Mouse (Mus musculus) forebrain, embryonic 12.5 days (tissue): Measurements from ENCODE around the gene Ube2o. TPM values are rescaled to one million over a fixed set of nuclear protein-coding genes. Genes with fewer than 3 reads are reported as not detected.

Experiments used
- ATAC-seq: fragments of 200-750 bp; cut with Nextera tagmentation; 2 replicates; pipeline ENCODE4 v1.8.0; 2017; ENCODE audit warnings: moderate TSS enrichment; ENCODE audit not compliant: low FRiP score
- H3K27ac ChIP-seq: fragments of 300-500 bp; sonication (generic); 2 replicates; pipeline ENCODE4 v1.5.1; 2016; ENCODE audit warnings: mild to moderate bottlenecking
- H3K27me3 ChIP-seq: fragments of 300-500 bp; sonication (generic); 2 replicates; pipeline ENCODE4 v1.6.1; 2016; ENCODE audit warnings: mild to moderate bottlenecking
- H3K36me3 ChIP-seq: fragments of 300-500 bp; sonication (generic); replicated peaks from 2 replicates; pipeline ENCODE4 v1.6.1; 2016; ENCODE audit warnings: mild to moderate bottlenecking
- H3K4me1 ChIP-seq: fragments of 300-500 bp; sonication (generic); 2 replicates; pipeline ENCODE4 v1.6.1; 2016
- H3K4me2 ChIP-seq: fragments of 300-500 bp; sonication (generic); 2 replicates; pipeline ENCODE4 v1.6.1; 2016; ENCODE audit warnings: mild to moderate bottlenecking, moderate library complexity
- H3K4me3 ChIP-seq: fragments of 300-500 bp; sonication (generic); replicated peaks from 2 replicates; pipeline ENCODE4 v1.5.1; 2016; ENCODE audit warnings: mild to moderate bottlenecking
- H3K9ac ChIP-seq: fragments of 300-500 bp; sonication (generic); 2 replicates; pipeline ENCODE4 v1.6.1; 2016; ENCODE audit warnings: mild to moderate bottlenecking
- H3K9me3 ChIP-seq: fragments of 300-500 bp; sonication (generic); 2 replicates; pipeline ENCODE4 v1.6.1; 2016
- WGBS: fragments of 180-500 bp; shearing (Covaris S2); methylation state at CpG from one replicate; pipeline ENCODE4 v1.1.7; 2016; 5-methylcytosine and 5-hydroxymethylcytosine counted together
- polyA plus RNA-seq: library from polyadenylated mRNA; unstranded; fragments of >200 nt; fragmentation: Nextera tagmentation; extraction: Ambion mirVana; gene quantifications from 2 replicates; pipeline ENCODE4 v1.2.1, GENCODE M21; 2016

Gene Ube2o
- polyA plus RNA-seq, 1 experiment from 2014 or later: 17.3 TPM

DNA sequence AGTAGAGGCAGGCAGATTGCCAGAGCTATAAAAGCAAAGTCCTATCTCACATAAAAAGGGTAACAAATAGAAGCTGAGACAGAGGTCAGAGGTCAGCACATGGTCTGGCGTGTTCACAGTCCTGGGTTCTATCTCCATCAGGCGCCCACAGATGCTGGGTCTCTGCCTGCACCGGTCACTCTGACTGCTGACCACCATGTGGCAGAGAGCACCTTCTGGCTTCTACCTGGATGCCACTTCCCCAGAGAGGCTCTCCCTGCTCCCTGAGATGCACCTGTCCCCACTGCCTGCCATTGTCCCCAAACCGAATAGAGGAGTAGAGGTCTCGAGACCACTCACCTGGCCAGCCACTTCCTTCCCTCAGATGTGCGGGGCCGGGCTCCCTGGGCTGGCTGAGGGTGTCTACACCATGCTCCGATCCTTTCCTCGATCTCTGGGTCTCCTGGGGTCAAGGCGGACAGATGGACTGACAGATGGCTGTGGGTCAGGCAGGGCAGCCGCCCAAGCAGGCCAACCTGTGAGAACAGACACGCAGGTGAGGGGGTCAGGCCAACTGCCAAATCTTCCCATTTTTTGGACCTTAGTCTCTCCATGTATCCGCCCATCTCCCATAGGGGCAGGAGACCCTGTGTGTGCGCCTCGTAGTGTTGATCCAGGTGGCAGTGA is 28.9 kb upstream of the Ube2o start:
- no peaks in the 10 kb centered on the region for H3K36me3 ChIP-seq
- no peak for ATAC-seq
- H3K9ac ChIP-seq: no peak overlapping the region
- H3K9me3 ChIP-seq: no peaks in the 10 kb centered on the region
- H3K27me3 ChIP-seq: no peaks in the 10 kb centered on the region; the same call in 1 of the 2 replicates
- H3K4me2 ChIP-seq: no peak overlapping the region
- 87% methylated on average over 15 of the region's 15 CpGs for WGBS
- H3K27ac ChIP-seq: no peak overlapping the region
- H3K4me1 ChIP-seq: no peaks in the 10 kb centered on the region
- no peak overlapping the region for H3K4me3 ChIP-seq

DNA sequence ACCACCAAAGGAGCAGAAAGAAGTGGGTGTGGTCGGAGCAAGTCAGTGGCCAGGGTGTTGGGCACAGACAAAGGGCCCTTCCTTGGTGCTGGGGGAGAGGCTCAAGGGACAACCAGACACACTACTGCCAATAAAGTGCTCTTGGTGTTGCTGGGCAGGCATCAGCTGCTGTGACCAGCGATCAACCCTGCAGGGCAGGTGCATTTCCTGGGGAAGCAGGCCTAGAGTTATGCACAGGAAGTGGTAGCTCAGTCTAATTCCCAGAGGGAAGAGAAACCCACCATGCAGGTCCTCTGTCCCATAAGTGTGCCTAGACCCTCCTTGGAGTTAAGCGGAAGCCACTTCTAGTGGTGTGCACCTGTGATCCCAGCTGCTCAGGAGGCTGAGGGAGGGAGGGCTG is 26.5 kb upstream of the Ube2o start:
- Histone ChIP-seq H3K4me1 (no peaks in the 10 kb centered on the region), H3K9me3 (no peaks in the 10 kb centered on the region), H3K27me3 (no peaks in the 10 kb centered on the region), H3K4me2 (no peak overlapping the region), H3K9ac (no peak overlapping the region), H3K36me3 (no peaks in the 10 kb centered on the region), H3K27ac (no peak overlapping the region), H3K4me3 (no peak overlapping the region)
- 88% methylated on average over 3 of the region's 3 CpGs for WGBS
- ATAC-seq: no peak

DNA sequence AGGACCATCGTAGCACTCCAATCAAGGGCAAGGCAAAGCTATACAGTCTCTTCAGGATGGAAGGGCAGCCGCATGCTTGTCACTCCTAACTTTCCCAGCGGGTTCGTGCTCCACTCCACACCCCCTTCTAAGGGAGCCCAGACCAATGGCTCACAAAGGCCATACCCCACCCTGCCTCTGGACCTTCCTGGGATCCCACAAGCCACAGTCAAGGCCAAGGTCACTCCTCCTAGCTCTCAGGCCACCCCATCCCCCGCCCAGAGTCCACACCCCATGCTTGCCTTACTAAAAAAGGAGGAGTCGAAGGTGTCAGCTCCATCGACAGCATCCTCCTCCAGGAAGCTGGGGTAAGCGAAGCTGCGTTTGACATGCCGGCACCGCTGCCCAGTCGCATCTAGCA is 22.9 kb upstream of the Ube2o start:
- no peak overlapping the region for H3K4me2 ChIP-seq
- no peak overlapping the region for H3K27ac ChIP-seq
- H3K27me3 ChIP-seq: no peaks in the 10 kb centered on the region
- 90% methylated on average over 12 of the region's 12 CpGs for WGBS
- no peak for ATAC-seq
- no peaks in the 10 kb centered on the region for H3K4me1 ChIP-seq
- no peaks in the 10 kb centered on the region for H3K9me3 ChIP-seq
- H3K36me3 ChIP-seq: no peaks in the 10 kb centered on the region
- no peak overlapping the region for H3K4me3 ChIP-seq
- H3K9ac ChIP-seq: no peak overlapping the region

DNA sequence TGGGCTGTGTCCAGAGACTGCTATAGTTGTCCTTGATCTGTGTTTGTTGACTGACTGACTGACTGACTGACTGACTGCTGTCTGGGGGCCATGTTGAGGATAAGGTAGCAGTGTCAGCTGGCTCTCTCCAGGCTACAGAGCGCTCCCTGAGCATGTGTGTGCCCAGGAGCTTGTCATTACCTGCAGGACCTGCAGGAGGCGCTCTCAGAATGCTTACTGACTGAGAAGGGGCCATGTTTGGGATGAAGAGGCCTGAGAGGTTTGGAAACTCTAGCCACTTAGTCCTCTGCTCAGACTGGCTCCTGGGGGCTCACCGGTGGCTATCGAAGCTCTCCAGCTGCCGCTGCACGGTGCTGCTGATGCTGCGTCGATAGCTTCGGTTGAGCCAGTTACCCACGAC is 22.1 kb upstream of the Ube2o start:
- Histone ChIP-seq H3K4me2 (no peak overlapping the region), H3K27me3 (no peaks in the 10 kb centered on the region), H3K9me3 (no peaks in the 10 kb centered on the region), H3K4me1 (no peaks in the 10 kb centered on the region), H3K27ac (no peak overlapping the region), H3K36me3 (no peaks in the 10 kb centered on the region), H3K4me3 (no peak overlapping the region), H3K9ac (no peak overlapping the region)
- WGBS: 90% methylated on average over 10 of the region's 10 CpGs
- ATAC-seq: no peak

DNA sequence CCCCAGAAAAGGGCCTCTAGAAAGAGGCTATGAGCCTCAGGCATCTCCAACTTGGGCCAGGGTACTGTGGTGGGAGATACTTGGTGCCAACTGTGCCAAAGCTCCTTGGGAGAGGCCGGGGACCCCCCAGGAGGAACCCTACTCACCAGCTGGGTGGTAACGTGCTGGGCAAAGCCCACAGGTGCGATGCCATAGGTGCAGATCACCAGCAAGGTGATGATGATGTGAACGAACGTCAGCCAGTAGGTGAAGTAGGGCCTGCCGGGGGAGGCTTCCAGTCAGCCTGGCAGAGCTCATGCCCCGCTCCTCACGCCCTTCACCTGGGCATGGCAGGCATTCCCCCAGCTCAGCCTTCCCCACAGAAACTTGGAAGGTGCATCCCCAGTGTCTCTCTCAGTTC is 20.8 kb upstream of the Ube2o start:
- no peaks in the 10 kb centered on the region for H3K9me3 ChIP-seq
- no peak for ATAC-seq
- H3K4me1 ChIP-seq: no peaks in the 10 kb centered on the region
- no peak overlapping the region for H3K9ac ChIP-seq
- no peak overlapping the region for H3K4me2 ChIP-seq
- H3K4me3 ChIP-seq: no peak overlapping the region
- H3K36me3 ChIP-seq: no peaks in the 10 kb centered on the region
- 94% methylated on average over 8 of the region's 8 CpGs for WGBS
- H3K27me3 ChIP-seq: no peaks in the 10 kb centered on the region
- no peak overlapping the region; the same call in 1 of the 2 replicates for H3K27ac ChIP-seq

DNA sequence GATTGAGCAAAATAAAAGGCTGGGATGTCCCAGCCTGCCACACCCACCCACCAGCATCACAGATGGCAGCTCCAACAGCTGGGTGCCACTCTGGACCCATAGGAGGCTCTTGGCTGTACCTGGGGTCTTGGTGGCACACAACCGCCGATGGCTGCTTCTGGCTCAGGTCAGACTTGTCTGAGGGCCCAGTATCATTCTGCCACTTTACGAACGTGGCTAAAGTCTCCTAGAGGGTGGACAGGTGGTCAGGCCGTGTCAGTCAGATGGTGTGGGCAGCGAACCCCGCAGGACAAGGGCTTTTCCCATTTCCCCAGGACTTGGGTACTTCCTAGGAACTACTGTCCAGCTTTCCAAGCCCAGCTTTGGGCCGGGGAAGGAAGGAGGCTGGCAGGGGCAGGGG is 19.9 kb upstream of the Ube2o start:
- no peak overlapping the region for H3K9ac ChIP-seq
- no peaks in the 10 kb centered on the region for H3K27me3 ChIP-seq
- no peak overlapping the region for H3K4me3 ChIP-seq
- H3K27ac ChIP-seq: no peak overlapping the region
- H3K4me1 ChIP-seq: no peaks in the 10 kb centered on the region
- ATAC-seq: no peak
- no peaks in the 10 kb centered on the region for H3K36me3 ChIP-seq
- no peaks in the 10 kb centered on the region for H3K9me3 ChIP-seq
- H3K4me2 ChIP-seq: no peak overlapping the region
- 91% methylated on average over 8 of the region's 8 CpGs for WGBS

DNA sequence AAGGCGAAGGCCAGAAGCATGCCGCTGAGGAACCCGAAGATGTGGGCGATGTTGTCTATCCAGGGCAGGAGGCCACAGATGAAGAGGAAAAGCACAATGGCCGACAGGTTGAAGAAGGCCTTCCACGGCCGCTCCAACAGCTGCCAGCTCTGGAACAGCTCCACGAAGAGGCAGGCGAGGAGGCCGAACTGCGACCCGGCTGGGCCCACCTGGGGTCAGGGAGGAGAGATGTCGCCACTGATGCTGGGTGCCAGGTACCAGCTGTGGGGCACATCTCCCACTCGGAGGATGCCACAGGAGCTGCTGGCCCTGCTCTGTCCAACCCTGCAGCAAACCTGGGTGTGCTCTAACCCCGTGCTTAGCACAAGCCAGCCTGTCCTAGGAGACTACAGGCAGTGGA is 18.0 kb upstream of the Ube2o start:
- Histone ChIP-seq H3K27me3 (no peaks in the 10 kb centered on the region), H3K9ac (no peak overlapping the region), H3K4me1 (no peaks in the 10 kb centered on the region), H3K27ac (no peak overlapping the region), H3K36me3 (no peaks in the 10 kb centered on the region), H3K4me3 (no peak overlapping the region), H3K4me2 (no peak overlapping the region), H3K9me3 (no peaks in the 10 kb centered on the region)
- no peak for ATAC-seq
- 92% methylated on average over 15 of the region's 15 CpGs for WGBS

DNA sequence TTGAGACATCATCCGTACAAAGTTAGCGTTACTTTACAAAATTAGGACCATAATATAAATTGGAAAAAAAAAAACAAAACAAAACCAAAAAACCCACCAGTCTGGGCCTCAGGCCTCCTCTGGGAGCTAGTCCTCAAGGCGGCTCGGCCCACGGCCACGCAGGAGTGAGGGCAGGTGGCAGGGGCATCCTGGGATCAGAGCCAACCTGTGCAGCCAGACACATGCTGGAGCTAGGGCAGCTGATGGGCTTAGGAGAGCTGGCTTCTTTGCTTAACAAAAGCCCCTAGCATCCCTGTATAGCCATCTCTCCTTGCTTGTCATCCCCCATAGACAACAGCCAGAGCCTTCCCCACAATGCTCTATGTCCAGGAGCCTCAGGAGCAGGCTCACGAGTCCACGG is 16.9 kb upstream of the Ube2o start:
- no peak overlapping the region for H3K27ac ChIP-seq
- no peak for ATAC-seq
- WGBS: 84% methylated on average over 8 of the region's 8 CpGs

DNA sequence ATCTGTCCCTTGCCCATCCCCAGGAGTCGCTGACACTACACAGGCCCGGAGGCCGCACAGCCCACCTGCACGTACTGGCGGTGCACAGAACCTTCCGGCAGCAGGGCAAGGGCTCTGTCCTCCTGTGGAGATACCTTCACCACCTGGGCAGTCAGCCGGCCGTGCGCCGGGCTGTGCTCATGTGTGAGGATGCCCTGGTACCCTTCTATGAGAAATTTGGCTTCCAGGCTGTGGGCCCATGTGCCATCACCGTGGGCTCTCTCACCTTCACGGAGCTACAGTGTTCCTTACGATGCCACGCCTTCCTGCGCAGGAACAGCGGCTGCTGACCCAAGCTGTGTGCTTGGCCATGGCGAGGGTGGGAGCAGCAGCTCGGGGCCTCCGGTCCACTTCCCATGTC is 15.5 kb upstream of the Ube2o start:
- Histone ChIP-seq H3K36me3 (no peaks in the 10 kb centered on the region), H3K4me2 (no peak overlapping the region), H3K27ac (no peak overlapping the region), H3K9me3 (no peaks in the 10 kb centered on the region), H3K4me1 (peaks cover 11% of the 10 kb centered on the region; the same call in 1 of the 2 replicates), H3K9ac (no peak overlapping the region), H3K27me3 (no peaks in the 10 kb centered on the region), H3K4me3 (no peak overlapping the region)
- WGBS: 87% methylated on average over 19 of the region's 19 CpGs
- no peak for ATAC-seq

More for the DNA sequence above, 16.9 kb upstream of the Ube2o start:
- Histone ChIP-seq H3K36me3 (no peaks in the 10 kb centered on the region), H3K9ac (no peak overlapping the region), H3K4me3 (no peak overlapping the region), H3K4me2 (no peak overlapping the region), H3K4me1 (peaks cover 3% of the 10 kb centered on the region; the same call in 1 of the 2 replicates), H3K9me3 (no peaks in the 10 kb centered on the region), H3K27me3 (no peaks in the 10 kb centered on the region)

DNA sequence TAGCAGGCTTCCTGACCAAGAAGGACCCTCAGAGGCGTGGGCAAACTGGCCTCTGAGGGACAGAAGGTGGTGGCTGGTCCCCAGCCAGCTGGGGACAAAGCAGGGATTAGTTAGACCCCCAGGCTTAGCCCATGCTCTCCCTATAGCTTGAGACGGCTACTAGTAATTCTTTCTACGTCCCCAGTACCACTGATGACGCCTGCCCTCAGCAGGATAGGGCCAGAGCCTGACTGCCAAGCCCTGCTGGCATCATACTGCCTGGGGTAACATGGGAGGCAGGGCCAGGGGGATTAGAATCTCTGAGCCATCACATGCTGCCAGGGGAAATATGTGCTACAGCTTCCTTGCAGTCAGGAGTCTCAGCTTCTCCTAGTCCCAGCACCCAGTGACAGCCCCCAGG is 12.1 kb upstream of the Ube2o start:
- Histone ChIP-seq H3K4me3 (no peak overlapping the region), H3K9me3 (no peaks in the 10 kb centered on the region), H3K27ac (no peak overlapping the region), H3K4me1 (peaks cover 18% of the 10 kb centered on the region), H3K36me3 (no peaks in the 10 kb centered on the region), H3K9ac (no peak overlapping the region), H3K27me3 (peaks cover 7% of the 10 kb centered on the region), H3K4me2 (no peak overlapping the region)
- ATAC-seq: no peak
- WGBS: 60% methylated on average over 4 of the region's 4 CpGs

DNA sequence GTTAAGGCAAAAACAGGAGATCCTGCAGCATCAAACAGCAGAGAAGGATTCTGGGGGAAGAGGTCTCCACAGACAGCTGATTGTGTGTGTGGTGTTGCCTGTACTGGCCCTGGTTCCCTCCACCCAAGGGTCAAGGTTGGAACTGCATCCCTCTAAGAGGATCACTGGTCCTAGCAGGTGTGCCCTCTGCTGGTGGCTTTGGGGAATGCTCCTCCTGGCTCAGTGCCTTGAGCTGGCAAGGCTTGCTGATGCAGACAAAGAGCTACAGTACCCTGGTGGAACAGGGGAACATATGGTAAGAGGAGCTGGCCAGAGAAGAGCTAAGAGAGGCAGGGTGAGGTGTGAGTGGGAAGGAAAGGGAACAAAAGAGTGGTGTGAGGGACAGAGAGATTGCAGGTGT is 11.2 kb upstream of the Ube2o start:
- ATAC-seq: peak; percentile 83
- Histone ChIP-seq H3K27me3 (peaks cover 11% of the 10 kb centered on the region), H3K9me3 (no peaks in the 10 kb centered on the region), H3K9ac (no peak overlapping the region), H3K27ac (peak overlapping the region; percentile 64), H3K4me3 (no peak overlapping the region), H3K36me3 (no peaks in the 10 kb centered on the region), H3K4me1 (peaks cover 18% of the 10 kb centered on the region), H3K4me2 (no peak overlapping the region)

DNA sequence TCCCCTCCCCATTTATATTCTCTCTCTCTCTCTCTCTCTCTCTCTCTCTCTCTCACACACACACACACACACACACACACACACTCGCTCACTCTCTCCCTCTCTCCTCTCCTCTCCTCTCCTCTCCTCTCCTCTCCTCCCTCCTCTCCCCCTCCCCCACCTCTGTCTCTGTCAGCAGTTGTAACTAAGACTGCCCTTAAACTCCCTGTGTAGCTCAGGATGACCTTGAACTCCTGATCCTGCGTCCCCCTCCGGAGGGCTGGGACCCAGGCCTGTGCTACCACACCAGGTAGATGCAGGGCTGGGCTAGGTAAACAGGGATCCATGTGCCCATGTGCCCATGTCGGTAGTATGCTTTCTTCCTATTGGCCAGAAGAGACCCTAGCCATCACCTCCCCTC is 10.4 kb upstream of the Ube2o start:
- WGBS: 84% methylated on average over 4 of the region's 4 CpGs
- ATAC-seq: no peak
- Histone ChIP-seq H3K4me3 (no peak overlapping the region), H3K9me3 (no peaks in the 10 kb centered on the region), H3K27me3 (peaks cover 11% of the 10 kb centered on the region), H3K36me3 (no peaks in the 10 kb centered on the region), H3K4me2 (no peak overlapping the region), H3K27ac (no peak overlapping the region), H3K9ac (no peak overlapping the region), H3K4me1 (peaks cover 18% of the 10 kb centered on the region)

DNA sequence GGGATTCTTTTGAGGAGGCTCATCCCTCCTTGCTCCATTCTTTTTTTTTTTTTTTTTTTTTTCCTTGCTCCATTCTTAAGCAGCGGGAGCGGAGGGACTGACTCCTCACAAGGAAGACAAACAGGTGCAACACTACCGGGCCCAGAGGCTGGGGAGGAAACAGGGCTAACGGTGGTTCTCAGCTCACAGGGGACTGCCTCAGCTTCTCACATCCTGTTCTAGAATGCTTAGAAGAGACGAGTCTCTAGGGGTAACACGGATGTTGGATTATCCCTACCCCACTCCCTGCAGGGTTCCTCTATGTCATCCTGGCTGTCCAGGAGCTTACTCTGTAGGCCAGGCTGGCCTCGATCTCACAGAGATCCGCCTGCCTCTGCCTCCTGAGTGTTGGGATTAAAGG is 8.3 kb upstream of the Ube2o start:
- 64% methylated on average over 8 of the region's 8 CpGs for WGBS
- Histone ChIP-seq H3K4me2 (no peak overlapping the region), H3K9ac (no peak overlapping the region), H3K36me3 (no peaks in the 10 kb centered on the region), H3K4me1 (peaks cover 18% of the 10 kb centered on the region), H3K27ac (peak overlapping the region; percentile 50; the same call in 1 of the 2 replicates), H3K4me3 (no peak overlapping the region), H3K9me3 (no peaks in the 10 kb centered on the region), H3K27me3 (peaks cover 15% of the 10 kb centered on the region)
- no peak for ATAC-seq
